Mouse (Mus musculus): ENCODE results near the gene Mamstr. TPM values are rescaled to one million over a fixed set of nuclear protein-coding genes. Genes with fewer than 3 reads are reported as not detected.

Gene Mamstr
- 3.6 and 5.0 TPM in 2 replicates for polyA plus RNA-seq (2014; fragmentation: Nextera tagmentation; extraction: Ambion mirVana)

DNA sequence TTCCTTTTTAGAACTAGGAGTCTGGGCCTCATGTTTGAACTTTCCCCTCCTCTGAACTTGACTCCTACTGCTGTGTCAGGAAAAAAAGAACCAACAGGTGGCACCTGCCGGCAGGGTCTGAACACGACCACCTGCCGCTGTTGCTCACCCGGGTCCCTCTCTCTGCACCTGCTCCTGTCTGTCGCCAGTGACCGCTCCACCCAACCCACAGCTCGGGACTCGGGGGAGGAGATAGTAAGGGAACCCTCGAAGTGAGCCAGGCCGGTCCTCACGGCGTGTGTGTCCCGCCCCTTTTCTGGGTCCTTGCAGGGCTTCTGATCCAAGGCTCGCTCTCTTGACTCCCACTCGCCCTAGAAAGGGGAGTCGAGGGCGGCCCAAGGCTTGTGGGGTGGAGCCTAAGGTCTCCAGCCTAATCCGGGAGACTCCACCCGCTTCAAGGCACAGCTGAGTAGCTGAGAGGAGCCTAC is at the start of gene Mamstr:
Gene Mamstr, plus strand, starts transcription at position 417 of the 467 bp plus-strand sequence.
- peaks cover 46% of the 10 kb centered on the region for H3K4me1 ChIP-seq (ENCODE audit: control insufficient read depth, insufficient read depth, low read length)
- no peaks in the 10 kb centered on the region; the same call in 1 of the 2 replicates for H3K9me3 ChIP-seq (ENCODE audit: control insufficient read depth, low read length)
- ATAC-seq (ENCODE audit: low FRiP score, low TSS enrichment): no peak
- 0 out of 2 replicates have a peak, but pooled peaks cover 4% of the 10 kb centered on the region for H3K36me3 ChIP-seq (ENCODE audit: control insufficient read depth, insufficient read depth, low read length)
- no peak within 1 kb of the TSS for H3K9ac ChIP-seq (ENCODE audit: low read depth, low read length)
- 23% methylated on average over 19 of the region's 19 CpGs for WGBS
- peak within 1 kb of the TSS; percentile 12; the same call in 1 of the 2 replicates for H3K27ac ChIP-seq (ENCODE audit: low read depth, low read length)
- H3K27me3 ChIP-seq (ENCODE audit: control insufficient read depth, insufficient read depth, low read length): no peaks in the 10 kb centered on the region
- no peak within 1 kb of the TSS for H3K4me3 ChIP-seq (ENCODE audit: low read length)
- H3K4me2 ChIP-seq (replicated peaks; ENCODE audit: low read depth, low read length): no peak within 1 kb of the TSS; the same call in 1 of the 2 replicates

DNA sequence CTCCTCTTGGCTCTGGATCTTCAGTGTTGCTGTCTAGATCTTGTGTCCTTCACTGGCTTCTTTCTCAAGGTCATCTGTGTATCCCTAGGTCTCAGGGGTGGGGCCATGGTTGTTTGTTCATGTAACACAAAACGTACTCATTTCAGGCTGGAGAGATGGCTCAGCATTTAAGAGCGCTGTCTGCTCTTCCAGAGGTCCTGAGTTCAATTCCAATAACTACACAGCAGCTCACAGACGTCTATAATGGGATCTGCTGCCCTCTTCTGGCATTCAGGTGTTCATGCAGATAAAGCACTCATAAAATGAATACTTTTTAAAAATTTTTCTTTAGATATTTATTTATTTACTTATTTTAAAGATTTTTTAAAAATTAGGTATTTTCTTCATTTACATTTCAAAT is 48.9 kb upstream of the Mamstr start:
- Histone ChIP-seq H3K36me3 (ENCODE audit: control insufficient read depth, insufficient read depth, low read length) (peaks cover 7% of the 10 kb centered on the region; the same call in 1 of the 2 replicates), H3K9ac (ENCODE audit: low read depth, low read length) (no peak overlapping the region), H3K9me3 (ENCODE audit: control insufficient read depth, low read length) (no peaks in the 10 kb centered on the region), H3K27me3 (ENCODE audit: control insufficient read depth, insufficient read depth, low read length) (no peaks in the 10 kb centered on the region), H3K4me2 (replicated peaks; ENCODE audit: low read depth, low read length) (no peak overlapping the region), H3K27ac (ENCODE audit: low read depth, low read length) (no peak overlapping the region), H3K4me3 (ENCODE audit: low read length) (no peak overlapping the region), H3K4me1 (ENCODE audit: control insufficient read depth, insufficient read depth, low read length) (no peaks in the 10 kb centered on the region)
- WGBS: 70% methylated on average over 3 of the region's 3 CpGs
- no peak for ATAC-seq (ENCODE audit: low FRiP score, low TSS enrichment)

DNA sequence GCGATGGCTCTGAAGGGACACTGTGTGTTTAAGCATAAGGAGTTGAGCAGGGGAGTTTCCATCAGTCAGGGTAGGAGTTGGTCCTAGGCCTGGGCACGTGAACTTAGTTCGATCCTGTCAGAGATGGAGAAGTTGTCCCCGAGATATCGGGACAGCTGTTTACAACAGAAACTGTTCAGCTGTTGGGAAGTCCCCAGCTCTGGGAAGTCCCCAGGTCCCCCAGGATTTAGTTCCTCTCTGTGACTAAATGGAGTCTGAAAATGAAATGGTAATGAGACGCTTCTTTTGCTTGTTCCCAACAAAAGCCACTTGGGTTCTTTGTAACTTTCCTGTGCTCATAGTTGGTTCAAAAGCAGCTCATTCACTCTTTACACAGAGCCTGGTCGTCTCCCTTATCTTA is 47.9 kb upstream of the Mamstr start:
- Histone ChIP-seq H3K4me2 (replicated peaks; ENCODE audit: low read depth, low read length) (no peak overlapping the region), H3K9ac (ENCODE audit: low read depth, low read length) (no peak overlapping the region), H3K4me3 (ENCODE audit: low read length) (no peak overlapping the region), H3K27me3 (ENCODE audit: control insufficient read depth, insufficient read depth, low read length) (no peaks in the 10 kb centered on the region), H3K4me1 (ENCODE audit: control insufficient read depth, insufficient read depth, low read length) (no peaks in the 10 kb centered on the region), H3K27ac (ENCODE audit: low read depth, low read length) (no peak overlapping the region), H3K36me3 (ENCODE audit: control insufficient read depth, insufficient read depth, low read length) (peaks cover 3% of the 10 kb centered on the region; the same call in 1 of the 2 replicates), H3K9me3 (ENCODE audit: control insufficient read depth, low read length) (no peaks in the 10 kb centered on the region)
- WGBS: 81% methylated on average over 7 of the region's 7 CpGs
- ATAC-seq (ENCODE audit: low FRiP score, low TSS enrichment): no peak

GRCm38 (mm10) chr7:45593118-45593815 is 46.5 kb upstream of the Mamstr start:
- 23% methylated on average over 10 of the region's 10 CpGs for WGBS

GRCm38 (mm10) chr7:45595176-45595575 is 44.6 kb upstream of the Mamstr start:
- Histone ChIP-seq H3K36me3 (ENCODE audit: control insufficient read depth, insufficient read depth, low read length) (no peaks in the 10 kb centered on the region), H3K27me3 (ENCODE audit: control insufficient read depth, insufficient read depth, low read length) (no peaks in the 10 kb centered on the region), H3K4me1 (ENCODE audit: control insufficient read depth, insufficient read depth, low read length) (no peaks in the 10 kb centered on the region), H3K9me3 (ENCODE audit: control insufficient read depth, low read length) (no peaks in the 10 kb centered on the region), H3K4me2 (replicated peaks; ENCODE audit: low read depth, low read length) (no peak overlapping the region), H3K9ac (ENCODE audit: low read depth, low read length) (no peak overlapping the region), H3K4me3 (ENCODE audit: low read length) (no peak overlapping the region), H3K27ac (ENCODE audit: low read depth, low read length) (no peak overlapping the region)
- 85% methylated on average over 4 of the region's 4 CpGs for WGBS
- ATAC-seq (ENCODE audit: low FRiP score, low TSS enrichment): no peak

More at GRCm38 (mm10) chr7:45593118-45593815, 46.5 kb upstream of the Mamstr start:
- peaks cover under 1% of the 10 kb centered on the region; the same call in 1 of the 2 replicates for H3K36me3 ChIP-seq (ENCODE audit: control insufficient read depth, insufficient read depth, low read length)
- no peaks in the 10 kb centered on the region for H3K27me3 ChIP-seq (ENCODE audit: control insufficient read depth, insufficient read depth, low read length)
- no peak overlapping the region for H3K4me3 ChIP-seq (ENCODE audit: low read length)
- no peaks in the 10 kb centered on the region for H3K4me1 ChIP-seq (ENCODE audit: control insufficient read depth, insufficient read depth, low read length)
- H3K27ac ChIP-seq (ENCODE audit: low read depth, low read length): no peak overlapping the region
- ATAC-seq (ENCODE audit: low FRiP score, low TSS enrichment): no peak
- H3K9me3 ChIP-seq (ENCODE audit: control insufficient read depth, low read length): no peaks in the 10 kb centered on the region
- H3K9ac ChIP-seq (ENCODE audit: low read depth, low read length): no peak overlapping the region
- no peak overlapping the region for H3K4me2 ChIP-seq (replicated peaks; ENCODE audit: low read depth, low read length)

GRCm38 (mm10) chr7:45596107-45596506 is 43.7 kb upstream of the Mamstr start:
- no peaks in the 10 kb centered on the region for H3K27me3 ChIP-seq (ENCODE audit: control insufficient read depth, insufficient read depth, low read length)
- H3K36me3 ChIP-seq (ENCODE audit: control insufficient read depth, insufficient read depth, low read length): no peaks in the 10 kb centered on the region
- H3K9ac ChIP-seq (ENCODE audit: low read depth, low read length): no peak overlapping the region
- no peak overlapping the region for H3K27ac ChIP-seq (ENCODE audit: low read depth, low read length)
- ATAC-seq (ENCODE audit: low FRiP score, low TSS enrichment): no peak
- no peaks in the 10 kb centered on the region for H3K4me1 ChIP-seq (ENCODE audit: control insufficient read depth, insufficient read depth, low read length)
- no peak overlapping the region for H3K4me3 ChIP-seq (ENCODE audit: low read length)
- H3K9me3 ChIP-seq (ENCODE audit: control insufficient read depth, low read length): no peaks in the 10 kb centered on the region
- 85% methylated on average over 1 of the region's 1 CpGs for WGBS
- H3K4me2 ChIP-seq (replicated peaks; ENCODE audit: low read depth, low read length): no peak overlapping the region

GRCm38 (mm10) chr7:45597013-45597412 is 42.8 kb upstream of the Mamstr start:
- Histone ChIP-seq H3K4me1 (ENCODE audit: control insufficient read depth, insufficient read depth, low read length) (no peaks in the 10 kb centered on the region), H3K4me3 (ENCODE audit: low read length) (no peak overlapping the region), H3K9ac (ENCODE audit: low read depth, low read length) (no peak overlapping the region), H3K4me2 (replicated peaks; ENCODE audit: low read depth, low read length) (no peak overlapping the region), H3K36me3 (ENCODE audit: control insufficient read depth, insufficient read depth, low read length) (no peaks in the 10 kb centered on the region), H3K27me3 (ENCODE audit: control insufficient read depth, insufficient read depth, low read length) (no peaks in the 10 kb centered on the region), H3K9me3 (ENCODE audit: control insufficient read depth, low read length) (no peaks in the 10 kb centered on the region), H3K27ac (ENCODE audit: low read depth, low read length) (no peak overlapping the region)
- WGBS: 87% methylated on average over 5 of the region's 5 CpGs
- no peak for ATAC-seq (ENCODE audit: low FRiP score, low TSS enrichment)

- no peak overlapping the region for H3K9ac ChIP-seq (ENCODE audit: low read depth, low read length)
- no peaks in the 10 kb centered on the region for H3K9me3 ChIP-seq (ENCODE audit: control insufficient read depth, low read length)
- H3K36me3 ChIP-seq (ENCODE audit: control insufficient read depth, insufficient read depth, low read length): no peaks in the 10 kb centered on the region
- no peak overlapping the region for H3K27ac ChIP-seq (ENCODE audit: low read depth, low read length)
- no peaks in the 10 kb centered on the region for H3K4me1 ChIP-seq (ENCODE audit: control insufficient read depth, insufficient read depth, low read length)
- H3K4me3 ChIP-seq (ENCODE audit: low read length): no peak overlapping the region
- H3K4me2 ChIP-seq (replicated peaks; ENCODE audit: low read depth, low read length): no peak overlapping the region
- no peaks in the 10 kb centered on the region for H3K27me3 ChIP-seq (ENCODE audit: control insufficient read depth, insufficient read depth, low read length)
- 92% methylated on average over 6 of the region's 6 CpGs for whole genome bisulfite sequencing
- no peak for ATAC-seq (ENCODE audit: low FRiP score, low TSS enrichment)
Measured at GRCm38 (mm10) chr7:45597527-45597926, 42.2 kb upstream of the Mamstr start.

Measured in kidney, embryonic 14.5 days (tissue).